ENCODE assay signal across 16 mouse cellular contexts in the genomic region with DNA sequence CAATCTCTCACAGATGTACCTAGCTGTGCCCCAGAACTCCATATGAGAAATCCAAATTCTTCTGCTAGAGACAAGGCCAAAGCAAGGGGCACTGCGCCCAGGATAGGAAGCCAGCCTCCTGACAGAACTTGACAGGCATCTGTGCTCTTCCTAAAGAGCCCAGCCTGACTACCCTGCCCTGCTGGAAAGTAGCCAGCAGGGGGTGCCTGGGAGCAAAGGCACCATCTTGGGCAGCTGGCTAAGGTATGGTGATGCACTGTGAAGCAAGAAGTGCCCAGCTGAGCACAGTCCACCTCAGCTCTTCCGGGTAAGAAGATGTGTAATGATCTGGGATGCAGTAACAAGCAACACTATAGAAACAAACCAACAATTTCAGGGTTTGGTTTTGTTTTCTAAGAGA.
DNase-seq lines count a peak whose midpoint lies in the region; ATAC-seq and TF ChIP-seq lines count a peak whose summit lies in the region.
"Had no signal": no experiment of that assay in that cellular context is flagged by ENCODE, and none has a peak within 500 bp of the region (broad histone marks: within the 10 kb centered on the region; RNA-seq: fewer than 3 reads in every experiment).

No protein-coding gene starts in this region.

- H3K4me3 ChIP-seq in intestine, postnatal 0 days (ENCODE audit: low read depth, low read length) = no peak overlapping the region
- H3K4me3 ChIP-seq in intestine, embryonic 16.5 days (ENCODE audit: low read length) = no peak overlapping the region
- no peak overlapping the region for H3K4me3 ChIP-seq in thymus, adult 2 months (ENCODE audit: control insufficient read depth, insufficient read depth, low read length)
- H3K4me3 ChIP-seq: forebrain, embryonic 13.5 days; gastrocnemius, adult 2 months; heart, embryonic 10.5 days; lung, embryonic 15.5 days; midbrain, embryonic 10.5 days had no signal

- no peaks in the 10 kb centered on the region for H3K27me3 ChIP-seq in intestine, postnatal 0 days (replicated peaks; ENCODE audit: control insufficient read depth, insufficient read depth, low read length)
- H3K27me3 ChIP-seq in intestine, embryonic 16.5 days (replicated peaks; ENCODE audit: control insufficient read depth, insufficient read depth, low read length) = no peaks in the 10 kb centered on the region
- H3K27me3 ChIP-seq in thymus, adult 2 months (ENCODE audit: control insufficient read depth, insufficient read depth, low read length) = no peaks in the 10 kb centered on the region
- H3K27me3 ChIP-seq: forebrain, embryonic 13.5 days; lung, embryonic 15.5 days had no signal

- intact Hi-C loops in left cerebral cortex, postnatal 14 days (cut with DNase I) = no loop called here

- H3K9ac ChIP-seq in intestine, postnatal 0 days (ENCODE audit: low read depth, low read length) = no peak overlapping the region
- no peak overlapping the region for H3K9ac ChIP-seq in intestine, embryonic 16.5 days (ENCODE audit: low read depth, low read length)
- H3K9ac ChIP-seq: forebrain, embryonic 13.5 days; lung, embryonic 15.5 days had no signal

- H3K36me3 ChIP-seq in intestine, postnatal 0 days (ENCODE audit: control insufficient read depth, insufficient read depth) = no peaks in the 10 kb centered on the region
- no peaks in the 10 kb centered on the region for H3K36me3 ChIP-seq in intestine, embryonic 16.5 days (ENCODE audit: control insufficient read depth, insufficient read depth, low read length)
- no peaks in the 10 kb centered on the region for H3K36me3 ChIP-seq in thymus, adult 2 months (ENCODE audit: control insufficient read depth, insufficient read depth, low read length)
- H3K36me3 ChIP-seq: heart, embryonic 10.5 days; lung, embryonic 15.5 days; midbrain, embryonic 10.5 days had no signal

- no peak for ATAC-seq in intestine, postnatal 0 days
- ATAC-seq in intestine, embryonic 16.5 days = no peak
- ATAC-seq: forebrain, embryonic 13.5 days had no signal

- WGBS in intestine, postnatal 0 days = 93% methylated on average over 2 of the region's 2 CpGs
- WGBS in intestine, embryonic 16.5 days = 83% methylated on average over 2 of the region's 2 CpGs
- 96% methylated on average over 2 of the region's 2 CpGs for WGBS in thymus, adult 2 months

- H3K9me3 ChIP-seq in intestine, postnatal 0 days (ENCODE audit: control insufficient read depth) = no peaks in the 10 kb centered on the region
- no peaks in the 10 kb centered on the region for H3K9me3 ChIP-seq in intestine, embryonic 16.5 days (ENCODE audit: control insufficient read depth, low read length)
- H3K9me3 ChIP-seq: forebrain, embryonic 13.5 days; heart, embryonic 10.5 days; lung, embryonic 15.5 days had no signal

- TF ChIP-seq POLR2A in thymus, adult 2 months (IDR thresholded peaks at IDR 0.05; ENCODE audit: control insufficient read depth, extremely low read depth, insufficient read depth, low read length, poor library complexity) = no peak

- TF ChIP-seq CTCF in intestine, postnatal 0 days (IDR thresholded peaks at IDR 0.05; ENCODE audit: low read depth) = peak; percentile 65
- TF ChIP-seq CTCF in thymus, adult 2 months (IDR thresholded peaks at IDR 0.05; ENCODE audit: borderline replicate concordance, control insufficient read depth, extremely low read depth, insufficient read depth, low read length, poor library complexity) = peak; percentile 41; the same call in 1 of the 2 replicates

- DNase-seq in thymus, adult 2 months = peak; percentile 24
- DNase-seq in thymus, adult 18-20 months = no peak
- DNase-seq in induced T-regulatory cell, adult 2 months (ENCODE audit: low read depth) = peak; percentile 30
- DNase-seq in adrenal gland, postnatal 25 days = no peak
- no peak for DNase-seq in left cerebral cortex, postnatal 14 days (ENCODE audit: low spot score in 2 of 2)
- no peak for DNase-seq in frontal cortex, adult 2 months (ENCODE audit: extremely low spot score in 1 of 2, low spot score in 1 of 2)
- DNase-seq: cerebellum, adult 18-20 months; gastrocnemius, adult 2 months; heart, postnatal 36 days; kidney, postnatal 14 days had no signal

- no peaks in the 10 kb centered on the region for H3K4me1 ChIP-seq in intestine, postnatal 0 days (replicated peaks; ENCODE audit: control insufficient read depth, insufficient read depth, low read length)
- H3K4me1 ChIP-seq in intestine, embryonic 16.5 days (ENCODE audit: control insufficient read depth, insufficient read depth, low read length) = no peaks in the 10 kb centered on the region
- H3K4me1 ChIP-seq in thymus, adult 2 months (replicated peaks; ENCODE audit: control insufficient read depth, insufficient read depth, low read length) = no peaks in the 10 kb centered on the region
- H3K4me1 ChIP-seq: forebrain, embryonic 13.5 days; heart, embryonic 10.5 days; lung, embryonic 15.5 days; midbrain, embryonic 10.5 days had no signal

- no peak overlapping the region for H3K27ac ChIP-seq in intestine, postnatal 0 days (ENCODE audit: low read depth, low read length)
- no peak overlapping the region for H3K27ac ChIP-seq in intestine, embryonic 16.5 days (ENCODE audit: low read length)
- H3K27ac ChIP-seq in thymus, adult 2 months (ENCODE audit: control insufficient read depth, insufficient read depth, low read length) = no peak overlapping the region
- H3K27ac ChIP-seq: forebrain, embryonic 13.5 days; gastrocnemius, adult 2 months; heart, embryonic 10.5 days; lung, embryonic 15.5 days; midbrain, embryonic 10.5 days had no signal

- H3K4me2 ChIP-seq in intestine, postnatal 0 days (replicated peaks; ENCODE audit: low read depth) = no peak overlapping the region
- H3K4me2 ChIP-seq in intestine, embryonic 16.5 days (ENCODE audit: low read depth, low read length) = no peak overlapping the region
- H3K4me2 ChIP-seq: forebrain, embryonic 13.5 days; lung, embryonic 15.5 days had no signal

Comparison
In these comparisons a context has a peak if more than half of its experiments do, and no peak if none do; other contexts are left out.
1. DNase-seq: peak in thymus, adult 2 months (single experiment) and induced T-regulatory cell, adult 2 months (single experiment); none in thymus, adult 18-20 months (0 of 2), adrenal gland, postnatal 25 days (single experiment), left cerebral cortex, postnatal 14 days (0 of 2) and frontal cortex, adult 2 months (0 of 2).